Mouse (Mus musculus): ENCODE results near the gene Clec2i. TPM values are rescaled to one million over a fixed set of nuclear protein-coding genes. Genes with fewer than 3 reads are reported as not detected.

Gene Clec2i
- total and polyA plus RNA-seq, 2 experiments from 2014 or later = 0.11 TPM; not detected in 1

GRCm38 (mm10) chr6:128842356-128842944, 44.9 kb upstream of the Clec2i start:
- no peak for DNase-seq
- Histone ChIP-seq H3K9me3 (ENCODE audit: low read length) (no peaks in the 10 kb centered on the region), H3K4me1 (ENCODE audit: insufficient read depth) (0 out of 2 replicates have a peak, but pooled peaks cover 5% of the 10 kb centered on the region), H3K4me2 (ENCODE audit: low read depth) (peak overlapping the region; percentile 67), H3K27me3 (ENCODE audit: insufficient read depth, low read length) (no peaks in the 10 kb centered on the region), H3K27ac (ENCODE audit: low read depth, low read length) (peak overlapping the region; percentile 89), H3K36me3 (ENCODE audit: insufficient read depth) (no peaks in the 10 kb centered on the region), H3K4me3 (ENCODE audit: low read depth, low read length) (peak overlapping the region; percentile 79), H3K9ac (peak overlapping the region; percentile 74)
- ATAC-seq = no peak
- no peak for TF ChIP-seq CTCF (IDR thresholded peaks at IDR 0.05; ENCODE audit: low read depth)
- under 1% methylated on average over 20 of the region's 20 CpGs for WGBS

- DNase-seq = peak; percentile 99
- Histone ChIP-seq H3K27ac (ENCODE audit: low read depth, low read length) (peak overlapping the region; percentile 89), H3K27me3 (ENCODE audit: insufficient read depth, low read length) (no peaks in the 10 kb centered on the region), H3K9ac (peak overlapping the region; percentile 74), H3K4me2 (ENCODE audit: low read depth) (peak overlapping the region; percentile 67), H3K4me1 (ENCODE audit: insufficient read depth) (0 out of 2 replicates have a peak, but pooled peaks cover 5% of the 10 kb centered on the region), H3K9me3 (ENCODE audit: low read length) (no peaks in the 10 kb centered on the region), H3K4me3 (ENCODE audit: low read depth, low read length) (peak overlapping the region; percentile 79), H3K36me3 (ENCODE audit: insufficient read depth) (no peaks in the 10 kb centered on the region)
- TF ChIP-seq CTCF (IDR thresholded peaks at IDR 0.05; ENCODE audit: low read depth) = peak; percentile 44
- WGBS = under 1% methylated on average over 44 of the region's 44 CpGs
- peak; percentile 82 for ATAC-seq
Observed at GRCm38 (mm10) chr6:128842945-128843478, 44.4 kb upstream of the Clec2i start.

DNA sequence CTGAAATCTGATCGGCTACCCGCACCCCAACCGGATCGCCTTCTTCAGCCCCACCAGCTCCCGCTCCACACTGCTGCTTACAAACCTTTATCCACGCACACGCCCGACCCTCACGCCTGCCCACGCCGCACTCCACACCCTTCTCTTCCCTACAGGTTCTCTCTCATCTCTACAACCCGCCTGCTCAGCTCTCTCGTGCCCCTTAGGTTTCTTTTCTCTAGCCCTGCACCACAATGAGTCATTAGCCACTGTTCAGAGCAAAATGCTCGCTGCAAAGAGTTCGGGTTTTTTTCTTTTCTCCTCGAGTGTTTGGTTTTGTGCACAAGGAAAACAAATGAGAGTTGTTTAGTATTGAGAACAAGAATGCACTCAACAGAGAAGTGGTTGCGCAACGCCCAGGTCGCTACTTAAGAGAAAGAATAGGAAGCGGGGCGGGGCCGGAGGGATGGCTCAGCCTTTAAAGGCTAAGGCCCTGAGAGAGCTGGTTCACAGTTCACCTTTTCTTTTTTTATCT, 43.9 kb upstream of the Clec2i start:
- under 1% methylated on average over 22 of the region's 22 CpGs for whole genome bisulfite sequencing
- Histone ChIP-seq H3K4me2 (ENCODE audit: low read depth) (peak overlapping the region; percentile 42), H3K9ac (peak overlapping the region; percentile 45), H3K27me3 (ENCODE audit: insufficient read depth, low read length) (no peaks in the 10 kb centered on the region), H3K36me3 (ENCODE audit: insufficient read depth) (no peaks in the 10 kb centered on the region), H3K9me3 (ENCODE audit: low read length) (no peaks in the 10 kb centered on the region), H3K4me1 (ENCODE audit: insufficient read depth) (0 out of 2 replicates have a peak, but pooled peaks cover 5% of the 10 kb centered on the region), H3K4me3 (ENCODE audit: low read depth, low read length) (peak overlapping the region; percentile 79), H3K27ac (ENCODE audit: low read depth, low read length) (peak overlapping the region; percentile 89)
- ATAC-seq (peak; percentile 38), DNase-seq (no peak)
- no peak for TF ChIP-seq CTCF (IDR thresholded peaks at IDR 0.05; ENCODE audit: low read depth)

DNA sequence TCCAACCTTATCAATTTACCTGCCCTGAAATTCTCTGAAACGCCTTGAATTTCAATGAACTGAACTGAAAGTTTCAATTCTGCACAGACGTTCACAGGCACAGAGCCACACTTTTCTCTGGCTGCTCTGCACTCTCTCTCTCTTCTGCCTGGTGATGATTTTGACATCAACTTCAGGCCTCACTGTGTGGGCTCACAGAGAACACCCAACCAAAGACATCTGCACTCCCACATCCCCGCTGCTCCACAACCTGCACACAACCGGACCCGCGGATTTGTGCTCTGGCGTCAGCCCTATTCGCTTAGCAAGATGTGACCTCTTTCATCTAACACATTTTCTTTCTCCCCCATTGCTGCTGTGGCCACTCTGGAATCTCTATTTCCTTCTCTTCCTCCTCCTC, 43.3 kb upstream of the Clec2i start:
- Histone ChIP-seq H3K36me3 (ENCODE audit: insufficient read depth) (no peaks in the 10 kb centered on the region), H3K4me2 (ENCODE audit: low read depth) (peak overlapping the region; percentile 42), H3K4me1 (ENCODE audit: insufficient read depth) (0 out of 2 replicates have a peak, but pooled peaks cover 5% of the 10 kb centered on the region), H3K27me3 (ENCODE audit: insufficient read depth, low read length) (no peaks in the 10 kb centered on the region), H3K4me3 (ENCODE audit: low read depth, low read length) (peak overlapping the region; percentile 79), H3K9me3 (ENCODE audit: low read length) (no peaks in the 10 kb centered on the region), H3K9ac (peak overlapping the region; percentile 28; the same call in 1 of the 2 replicates), H3K27ac (ENCODE audit: low read depth, low read length) (peak overlapping the region; percentile 50)
- no peak for TF ChIP-seq CTCF (IDR thresholded peaks at IDR 0.05; ENCODE audit: low read depth)
- DNase-seq (peak; percentile 22), ATAC-seq (no peak)
- WGBS = 24% methylated on average over 8 of the region's 8 CpGs

GRCm38 (mm10) chr6:128844586-128845080, 42.8 kb upstream of the Clec2i start:
- Histone ChIP-seq H3K4me3 (ENCODE audit: low read depth, low read length) (no peak overlapping the region), H3K27ac (ENCODE audit: low read depth, low read length) (peak overlapping the region; percentile 50), H3K36me3 (ENCODE audit: insufficient read depth) (no peaks in the 10 kb centered on the region), H3K9me3 (ENCODE audit: low read length) (no peaks in the 10 kb centered on the region), H3K4me2 (ENCODE audit: low read depth) (peak overlapping the region; percentile 42), H3K27me3 (ENCODE audit: insufficient read depth, low read length) (no peaks in the 10 kb centered on the region), H3K4me1 (ENCODE audit: insufficient read depth) (0 out of 2 replicates have a peak, but pooled peaks cover 5% of the 10 kb centered on the region), H3K9ac (peak overlapping the region; percentile 28; the same call in 1 of the 2 replicates)
- ATAC-seq (no peak), DNase-seq (no peak)
- TF ChIP-seq CTCF (IDR thresholded peaks at IDR 0.05; ENCODE audit: low read depth) = no peak
- WGBS = 71% methylated on average over 5 of the region's 5 CpGs

GRCm38 (mm10) chr6:128845319-128845979, 41.9 kb upstream of the Clec2i start:
- Histone ChIP-seq H3K9me3 (ENCODE audit: low read length) (no peaks in the 10 kb centered on the region), H3K9ac (no peak overlapping the region), H3K4me3 (ENCODE audit: low read depth, low read length) (no peak overlapping the region), H3K27ac (ENCODE audit: low read depth, low read length) (no peak overlapping the region), H3K4me1 (ENCODE audit: insufficient read depth) (0 out of 2 replicates have a peak, but pooled peaks cover 5% of the 10 kb centered on the region), H3K4me2 (ENCODE audit: low read depth) (0 out of 2 replicates have a peak overlapping the region, but pooled peaks have one; percentile 3), H3K27me3 (ENCODE audit: insufficient read depth, low read length) (no peaks in the 10 kb centered on the region), H3K36me3 (ENCODE audit: insufficient read depth) (no peaks in the 10 kb centered on the region)
- TF ChIP-seq CTCF (IDR thresholded peaks at IDR 0.05; ENCODE audit: low read depth) = peak; percentile 94
- 32% methylated on average over 7 of the region's 7 CpGs for WGBS
- DNase-seq = peak; percentile 83
- no peak for ATAC-seq
